Mouse (Mus musculus) adrenal gland, postnatal 0 days (tissue): ENCODE measurements around the gene Cysltr1. TPM values are rescaled to one million over a fixed set of nuclear protein-coding genes. Genes with fewer than 3 reads are reported as not detected.

Experiments used
- polyA plus RNA-seq: library from polyadenylated mRNA; unstranded; fragments of >200 nt; fragmentation: Nextera tagmentation; extraction: Ambion mirVana; gene quantifications from 2 replicates; pipeline ENCODE4 v1.2.1, GENCODE M21; 2015

Gene Cysltr1
- polyA plus RNA-seq, result 1.5 and 2.6 TPM in 2 replicates

GRCm38 (mm10) chrX:106603386-106603785 lies at the start of gene Cysltr1:
Cysltr1 (minus strand) TSS chrX:106603679.

GRCm38 (mm10) chrX:106582886-106583285 lies 20.6 kb downstream of the Cysltr1 start, which contains the start of gene Gm5127:
Gm5127 (plus strand) TSS chrX:106583186.

Other genes with a start within 250 kb of the Cysltr1 start
- gene Fndc3c1, start 118.3 kb downstream of the Cysltr1 start, polyA plus RNA-seq, result 0.13 and 0.23 TPM in 2 replicates
- not detected in 2 replicates for gene Gm5127, start 20.5 kb downstream of the Cysltr1 start, polyA plus RNA-seq
- gene Rtl3, start 237.0 kb upstream of the Cysltr1 start, polyA plus RNA-seq, result 15.6 and 20.3 TPM in 2 replicates